In genomic region chr5:38588924-38589323, GRCm38 (mm10) we compare ENCODE assay signal across 16 mouse cellular contexts. TPM values are rescaled to one million over a fixed set of nuclear protein-coding genes. Genes with fewer than 3 reads are reported as not detected.
A peak's percentile ranks its signal among the peaks of the same experiment; 100 is the strongest.
DNase-seq lines count a peak whose midpoint lies in the region; ATAC-seq and TF ChIP-seq lines count a peak whose summit lies in the region.
"Had no signal": no experiment of that assay in that cellular context is flagged by ENCODE, and none has a peak within 500 bp of the region (broad histone marks: within the 10 kb centered on the region; RNA-seq: fewer than 3 reads in every experiment).

No protein-coding gene starts in this region.

- H3K9me3 ChIP-seq in G1E (replicated peaks): no peaks in the 10 kb centered on the region
- H3K9me3 ChIP-seq in embryonic facial prominence, embryonic 14.5 days (ENCODE audit: control insufficient read depth, low read length): no peaks in the 10 kb centered on the region
- no peaks in the 10 kb centered on the region for H3K9me3 ChIP-seq in stomach, postnatal 0 days (ENCODE audit: control insufficient read depth, low read length)
- H3K9me3 ChIP-seq in hindbrain, embryonic 10.5 days: no peaks in the 10 kb centered on the region
- H3K9me3 ChIP-seq: embryonic facial prominence, embryonic 15.5 days; lung, embryonic 15.5 days; neural tube, embryonic 15.5 days had no signal

- H3K36me3 ChIP-seq in G1E (replicated peaks): no peaks in the 10 kb centered on the region
- no peaks in the 10 kb centered on the region for H3K36me3 ChIP-seq in embryonic facial prominence, embryonic 14.5 days (ENCODE audit: control insufficient read depth, insufficient read depth, low read length)
- H3K36me3 ChIP-seq in stomach, postnatal 0 days (ENCODE audit: control insufficient read depth, insufficient read depth, low read length): no peaks in the 10 kb centered on the region
- no peaks in the 10 kb centered on the region for H3K36me3 ChIP-seq in hindbrain, embryonic 10.5 days
- H3K36me3 ChIP-seq: embryonic facial prominence, embryonic 15.5 days; lung, embryonic 15.5 days; neural tube, embryonic 15.5 days had no signal

- H3K9ac ChIP-seq in embryonic facial prominence, embryonic 14.5 days (ENCODE audit: low read depth, low read length): no peak overlapping the region
- no peak overlapping the region for H3K9ac ChIP-seq in stomach, postnatal 0 days (ENCODE audit: low read length)
- H3K9ac ChIP-seq: embryonic facial prominence, embryonic 15.5 days; forebrain, postnatal 0 days; lung, embryonic 15.5 days; neural tube, embryonic 15.5 days had no signal

- ATAC-seq in G1E (ENCODE audit: extremely low read depth, insufficient number of reproducible peaks, low FRiP score, poor library complexity, severe bottlenecking): peak; percentile 54
- ATAC-seq in embryonic facial prominence, embryonic 14.5 days (ENCODE audit: low read depth): no peak
- peak; percentile 57; the same call in 1 of the 2 replicates for ATAC-seq in stomach, postnatal 0 days (ENCODE audit: low FRiP score, low TSS enrichment)
- ATAC-seq in erythroid progenitor cell, adult 5-6 weeks (replicated peaks; ENCODE audit: low FRiP score, poor library complexity, severe bottlenecking): no peak
- ATAC-seq: forebrain, postnatal 0 days; Patski had no signal

- TF ChIP-seq EP300 in stomach, postnatal 0 days (optimal IDR thresholded peaks at IDR 0.05): no peak

- TF ChIP-seq CTCF in G1E (IDR thresholded peaks at IDR 0.05; ENCODE audit: low read depth, low read length): no peak
- TF ChIP-seq CTCF in stomach, postnatal 0 days (IDR thresholded peaks at IDR 0.05; ENCODE audit: low read depth): no peak

- DNase-seq in thymus, postnatal 14 days: peak; percentile 6
- no peak for DNase-seq in thymus, postnatal 25 days
- DNase-seq in G1E (ENCODE audit: low spot score): peak; percentile 6
- DNase-seq in embryonic facial prominence, embryonic 14.5 days (ENCODE audit: low spot score): peak; percentile 54
- peak; percentile 50 for DNase-seq in stomach, postnatal 0 days (ENCODE audit: low spot score)
- no peak for DNase-seq in hindbrain, embryonic 10.5 days (ENCODE audit: low spot score)
- DNase-seq in cerebellum, adult 9-10 months: no peak
- DNase-seq: adrenal gland, adult 2 months; cerebellum, postnatal 10 days; forebrain, postnatal 0 days; heart, postnatal 10 days had no signal

- no peak overlapping the region for H3K4me3 ChIP-seq in G1E (ENCODE audit: low read depth, low read length)
- no peak overlapping the region for H3K4me3 ChIP-seq in embryonic facial prominence, embryonic 14.5 days (ENCODE audit: low read depth, low read length)
- no peak overlapping the region for H3K4me3 ChIP-seq in stomach, postnatal 0 days (ENCODE audit: low read depth, low read length)
- no peak overlapping the region for H3K4me3 ChIP-seq in hindbrain, embryonic 10.5 days
- H3K4me3 ChIP-seq: embryonic facial prominence, embryonic 15.5 days; lung, embryonic 15.5 days; neural tube, embryonic 15.5 days had no signal

- peaks cover 5% of the 10 kb centered on the region for H3K4me1 ChIP-seq in G1E (ENCODE audit: insufficient read depth, low read depth, low read length)
- H3K4me1 ChIP-seq in embryonic facial prominence, embryonic 14.5 days (ENCODE audit: control insufficient read depth, insufficient read depth, low read length): no peaks in the 10 kb centered on the region
- no peaks in the 10 kb centered on the region for H3K4me1 ChIP-seq in stomach, postnatal 0 days (replicated peaks; ENCODE audit: control insufficient read depth, insufficient read depth)
- H3K4me1 ChIP-seq in hindbrain, embryonic 10.5 days (replicated peaks): no peaks in the 10 kb centered on the region
- H3K4me1 ChIP-seq: embryonic facial prominence, embryonic 15.5 days; lung, embryonic 15.5 days; neural tube, embryonic 15.5 days had no signal

- H3K4me2 ChIP-seq in embryonic facial prominence, embryonic 14.5 days (ENCODE audit: low read depth, low read length): no peak overlapping the region
- H3K4me2 ChIP-seq in stomach, postnatal 0 days (replicated peaks; ENCODE audit: low read depth): no peak overlapping the region
- H3K4me2 ChIP-seq: embryonic facial prominence, embryonic 15.5 days; lung, embryonic 15.5 days; neural tube, embryonic 15.5 days had no signal

- H3K27me3 ChIP-seq in G1E (ENCODE audit: insufficient read depth, low read length): peaks cover 6% of the 10 kb centered on the region; the same call in 1 of the 2 replicates
- no peaks in the 10 kb centered on the region for H3K27me3 ChIP-seq in embryonic facial prominence, embryonic 14.5 days (replicated peaks; ENCODE audit: control insufficient read depth, insufficient read depth, low read length)
- no peaks in the 10 kb centered on the region for H3K27me3 ChIP-seq in stomach, postnatal 0 days (ENCODE audit: control insufficient read depth, insufficient read depth, low read length)
- no peaks in the 10 kb centered on the region for H3K27me3 ChIP-seq in hindbrain, embryonic 10.5 days (ENCODE audit: insufficient read depth, poor library complexity, severe bottlenecking)
- H3K27me3 ChIP-seq: embryonic facial prominence, embryonic 15.5 days; lung, embryonic 15.5 days; neural tube, embryonic 15.5 days had no signal

- WGBS in embryonic facial prominence, embryonic 14.5 days: 51% methylated on average over 9 of the region's 9 CpGs
- 42% methylated on average over 9 of the region's 9 CpGs for WGBS in stomach, postnatal 0 days
- 73% methylated on average over 9 of the region's 9 CpGs for WGBS in hindbrain, embryonic 10.5 days

- H3K27ac ChIP-seq in embryonic facial prominence, embryonic 14.5 days (replicated peaks; ENCODE audit: low read depth, low read length): no peak overlapping the region
- 0 out of 2 replicates have a peak overlapping the region, but pooled peaks have one; percentile 25 for H3K27ac ChIP-seq in stomach, postnatal 0 days (replicated peaks)
- H3K27ac ChIP-seq in hindbrain, embryonic 10.5 days: no peak overlapping the region
- H3K27ac ChIP-seq: embryonic facial prominence, embryonic 15.5 days; lung, embryonic 15.5 days; neural tube, embryonic 15.5 days had no signal

RNA-seq across cellular contexts. Expression of gene Wdr1, which starts 25.9 kb away (rescaled TPM):
- 105 and 107 TPM in 2 replicates for total RNA-seq in G1E (2014; fragmentation: Nextera tagmentation)
- total RNA-seq in G1E (2017): 153 and 158 TPM in 2 replicates
- polyA plus RNA-seq in G1E (2012): 104 and 121 TPM in 2 replicates
- polyA plus RNA-seq in embryonic facial prominence, embryonic 14.5 days (2014; fragmentation: Nextera tagmentation; extraction: Ambion mirVana): 241 and 247 TPM in 2 replicates
- 174 and 178 TPM in 2 replicates for polyA plus RNA-seq in stomach, postnatal 0 days (2015; fragmentation: Nextera tagmentation; extraction: Ambion mirVana)
- 168 and 171 TPM in 2 replicates for polyA plus RNA-seq in hindbrain, embryonic 10.5 days (2016; fragmentation: Nextera tagmentation; extraction: Ambion mirVana)
- total RNA-seq in erythroid progenitor cell, adult 5-6 weeks (2015; ENCODE audit: low replicate concordance): 51.9 and 78.0 TPM in 2 replicates
- 46.1 and 46.3 TPM in 2 replicates for total RNA-seq in erythroid progenitor cell, adult 5-6 weeks (2017; ENCODE audit: low replicate concordance)

Comparison
In these comparisons a context has a peak if more than half of its experiments do, and no peak if none do; other contexts are left out.
1. DNase-seq: peak in thymus, postnatal 14 days (single experiment), G1E (single experiment), embryonic facial prominence, embryonic 14.5 days (single experiment) and stomach, postnatal 0 days (single experiment); none in thymus, postnatal 25 days (single experiment), hindbrain, embryonic 10.5 days (single experiment) and cerebellum, adult 9-10 months (single experiment).
2. ATAC-seq: peak in G1E (single experiment) and stomach, postnatal 0 days (single experiment); none in embryonic facial prominence, embryonic 14.5 days (single experiment) and erythroid progenitor cell, adult 5-6 weeks (single experiment).